Mouse (Mus musculus) bone marrow macrophage, adult 2 months (primary cell): ENCODE data around the gene Ube2q1. TPM values are rescaled to one million over a fixed set of nuclear protein-coding genes. Genes with fewer than 3 reads are reported as not detected.
A peak's percentile ranks its signal among the peaks of the same experiment; 100 is the strongest.

ENCODE experiments used
- H3K27ac ChIP-seq: 2 replicates; pipeline ENCODE4 v1.5.1; 2012; ENCODE audit warnings: low read depth, low read length; ENCODE audit not compliant: insufficient read depth
- H3K4me1 ChIP-seq: 2 replicates; pipeline ENCODE4 v1.6.1; 2012; ENCODE audit warnings: low read length; ENCODE audit not compliant: control insufficient read depth, insufficient read depth
- H3K4me3 ChIP-seq: 2 replicates; pipeline ENCODE4 v1.5.1; 2012; ENCODE audit warnings: mild to moderate bottlenecking, low read length, moderate library complexity; ENCODE audit not compliant: insufficient read depth
- CTCF ChIP-seq: IDR thresholded peaks from 2 replicates; pipeline ENCODE4 v1.5.1; 2012; ENCODE audit warnings: low read depth, mild to moderate bottlenecking, low read length, moderate library complexity
- POLR2A ChIP-seq: IDR thresholded peaks from 2 replicates; pipeline ENCODE4 v1.6.1; 2012; ENCODE audit warnings: mild to moderate bottlenecking, low read depth, low read length, borderline replicate concordance
- polyA plus RNA-seq: library from polyadenylated mRNA; stranded (reverse); fragments of >200 nt; gene quantifications from 2 replicates; pipeline ENCODE4 v1.2.4, GENCODE M21; 2012; ENCODE audit not compliant: missing spikeins, insufficient read depth, insufficient read length

The Ube2q1 gene
- polyA plus RNA-seq, 1 experiment, result 145 TPM

GRCm38 (mm10) chr3:89814051-89814450 lies 40.6 kb downstream of the Ube2q1 start:
- H3K27ac ChIP-seq, result no peak overlapping the region
- no peak overlapping the region for H3K4me3 ChIP-seq
- H3K4me1 ChIP-seq, result no peaks in the 10 kb centered on the region
- TF ChIP-seq POLR2A (no peak), CTCF (no peak)

GRCm38 (mm10) chr3:89817056-89817455 lies 43.6 kb downstream of the Ube2q1 start:
- Histone ChIP-seq H3K27ac (no peak overlapping the region), H3K4me1 (peaks cover 8% of the 10 kb centered on the region), H3K4me3 (no peak overlapping the region)
- TF ChIP-seq POLR2A, result no peak
- TF ChIP-seq CTCF, result peak; percentile 49

GRCm38 (mm10) chr3:89818605-89819004 lies 45.2 kb downstream of the Ube2q1 start:
- TF ChIP-seq CTCF (no peak), POLR2A (no peak)
- Histone ChIP-seq H3K4me1 (peaks cover 10% of the 10 kb centered on the region), H3K27ac (no peak overlapping the region), H3K4me3 (no peak overlapping the region)

- H3K27ac ChIP-seq, result no peak overlapping the region
- H3K4me3 ChIP-seq, result no peak overlapping the region
- peaks cover 12% of the 10 kb centered on the region for H3K4me1 ChIP-seq
- TF ChIP-seq CTCF (no peak), POLR2A (no peak)
Observed at GRCm38 (mm10) chr3:89819897-89820296, 46.5 kb downstream of the Ube2q1 start.

- Histone ChIP-seq H3K4me1 (peaks cover 12% of the 10 kb centered on the region), H3K4me3 (no peak overlapping the region), H3K27ac (no peak overlapping the region)
- TF ChIP-seq POLR2A (no peak), CTCF (no peak)
Observed at GRCm38 (mm10) chr3:89820311-89821095, 47.1 kb downstream of the Ube2q1 start.

- peaks cover 12% of the 10 kb centered on the region for H3K4me1 ChIP-seq
- no peak overlapping the region for H3K4me3 ChIP-seq
- H3K27ac ChIP-seq, result no peak overlapping the region
- no peak for TF ChIP-seq CTCF
- TF ChIP-seq POLR2A, result no peak
Observed at GRCm38 (mm10) chr3:89821096-89821513, 47.7 kb downstream of the Ube2q1 start.

- no peak overlapping the region for H3K27ac ChIP-seq
- no peak overlapping the region for H3K4me3 ChIP-seq
- H3K4me1 ChIP-seq, result peaks cover 12% of the 10 kb centered on the region
- TF ChIP-seq CTCF (no peak), POLR2A (no peak)
Observed at GRCm38 (mm10) chr3:89821548-89822480, 48.4 kb downstream of the Ube2q1 start.

GRCm38 (mm10) chr3:89823594-89823993 lies 50.2 kb downstream of the Ube2q1 start:
- H3K27ac ChIP-seq, result no peak overlapping the region
- peaks cover 12% of the 10 kb centered on the region for H3K4me1 ChIP-seq
- no peak for TF ChIP-seq POLR2A
- TF ChIP-seq CTCF, result no peak
- no peak overlapping the region for H3K4me3 ChIP-seq

- H3K27ac ChIP-seq, result no peak overlapping the region
- H3K4me1 ChIP-seq, result peaks cover 10% of the 10 kb centered on the region
- TF ChIP-seq POLR2A, result no peak
- TF ChIP-seq CTCF, result no peak
- no peak overlapping the region for H3K4me3 ChIP-seq
Observed at GRCm38 (mm10) chr3:89826295-89826694, 52.9 kb downstream of the Ube2q1 start.

- TF ChIP-seq POLR2A (no peak), CTCF (no peak)
- Histone ChIP-seq H3K4me1 (peaks cover 3% of the 10 kb centered on the region), H3K4me3 (peak within 1 kb of the TSS; percentile 31), H3K27ac (no peak within 1 kb of the TSS)
Observed at GRCm38 (mm10) chr3:89830815-89831591, 57.6 kb downstream of the Ube2q1 start, which contains the start of gene She. She (plus strand) TSS chr3:89831370.

Other genes with a start within 250 kb of the Ube2q1 start
- 57.9 and 61.1 TPM in 2 replicates for gene Adar, start 58.6 kb upstream of the Ube2q1 start, polyA plus RNA-seq
- 0.41 and 0.52 TPM in 2 replicates for gene Chrnb2, start 9.0 kb upstream of the Ube2q1 start, polyA plus RNA-seq
- gene She, start 57.8 kb downstream of the Ube2q1 start, polyA plus RNA-seq, result not detected in 2 replicates
- gene Il6ra, start 139.6 kb downstream of the Ube2q1 start, polyA plus RNA-seq, result 75.7 and 82.0 TPM in 2 replicates
- gene Atp8b2, start 189.9 kb downstream of the Ube2q1 start, polyA plus RNA-seq, result 17.7 and 28.7 TPM in 2 replicates
- gene Hax1, start 225.2 kb downstream of the Ube2q1 start, polyA plus RNA-seq, result 96.5 and 113 TPM in 2 replicates